Mouse (Mus musculus): ENCODE results near the gene Cdh7. TPM values are rescaled to one million over a fixed set of nuclear protein-coding genes. Genes with fewer than 3 reads are reported as not detected.
A peak's percentile ranks its signal among the peaks of the same experiment; 100 is the strongest.

Gene Cdh7
- polyA plus RNA-seq (2016; fragmentation: Nextera tagmentation; extraction: Ambion mirVana) = 0.59 and 1.1 TPM in 2 replicates

- no peak within 1 kb of the TSS for H3K27ac ChIP-seq
- H3K9me3 ChIP-seq = no peaks in the 10 kb centered on the region
- H3K4me3 ChIP-seq (replicated peaks) = peak within 1 kb of the TSS; percentile 51
- no peak within 1 kb of the TSS; the same call in 1 of the 2 replicates for H3K9ac ChIP-seq (replicated peaks)
- WGBS = under 1% methylated on average over 34 of the region's 35 CpGs
- peaks cover 17% of the 10 kb centered on the region for H3K27me3 ChIP-seq
- no peaks in the 10 kb centered on the region for H3K36me3 ChIP-seq
- no peaks in the 10 kb centered on the region; the same call in 1 of the 2 replicates for H3K4me1 ChIP-seq (replicated peaks)
- H3K4me2 ChIP-seq = peak within 1 kb of the TSS; percentile 94
- ATAC-seq (ENCODE audit: insufficient number of reproducible peaks, insufficient read depth, low FRiP score, low TSS enrichment, low read depth) = peak; percentile 76
Observed at GRCm38 (mm10) chr1:109982064-109982808, at the start of gene Cdh7. TSS of gene Cdh7 (plus strand) at chr1:109982431.

GRCm38 (mm10) chr1:109932674-109933073, 49.6 kb upstream of the Cdh7 start:
- Histone ChIP-seq H3K4me3 (replicated peaks) (no peak overlapping the region), H3K4me1 (replicated peaks) (no peaks in the 10 kb centered on the region), H3K36me3 (no peaks in the 10 kb centered on the region), H3K9ac (replicated peaks) (no peak overlapping the region), H3K27ac (no peak overlapping the region), H3K9me3 (no peaks in the 10 kb centered on the region), H3K4me2 (no peak overlapping the region), H3K27me3 (no peaks in the 10 kb centered on the region)
- 79% methylated on average over 3 of the region's 3 CpGs for WGBS
- ATAC-seq (ENCODE audit: insufficient number of reproducible peaks, insufficient read depth, low FRiP score, low TSS enrichment, low read depth) = no peak

GRCm38 (mm10) chr1:109948571-109948970, 33.7 kb upstream of the Cdh7 start:
- no peak overlapping the region for H3K4me2 ChIP-seq
- H3K27me3 ChIP-seq = no peaks in the 10 kb centered on the region
- no peak overlapping the region for H3K9ac ChIP-seq (replicated peaks)
- no peaks in the 10 kb centered on the region for H3K36me3 ChIP-seq
- H3K27ac ChIP-seq = no peak overlapping the region
- H3K4me1 ChIP-seq (replicated peaks) = no peaks in the 10 kb centered on the region
- no peaks in the 10 kb centered on the region for H3K9me3 ChIP-seq
- ATAC-seq (ENCODE audit: insufficient number of reproducible peaks, insufficient read depth, low FRiP score, low TSS enrichment, low read depth) = no peak
- no peak overlapping the region for H3K4me3 ChIP-seq (replicated peaks)
- WGBS = 79% methylated on average over 2 of the region's 2 CpGs

GRCm38 (mm10) chr1:109971721-109972425, 10.4 kb upstream of the Cdh7 start:
- Histone ChIP-seq H3K4me1 (replicated peaks) (no peaks in the 10 kb centered on the region; the same call in 1 of the 2 replicates), H3K27me3 (no peaks in the 10 kb centered on the region), H3K27ac (no peak overlapping the region), H3K9ac (replicated peaks) (no peak overlapping the region), H3K36me3 (no peaks in the 10 kb centered on the region), H3K4me2 (no peak overlapping the region), H3K9me3 (no peaks in the 10 kb centered on the region), H3K4me3 (replicated peaks) (no peak overlapping the region)
- ATAC-seq (ENCODE audit: insufficient number of reproducible peaks, insufficient read depth, low FRiP score, low TSS enrichment, low read depth) = peak; percentile 52; the same call in 1 of the 2 replicates
- 57% methylated on average over 5 of the region's 5 CpGs for WGBS

- Histone ChIP-seq H3K4me3 (replicated peaks) (no peak overlapping the region), H3K27me3 (no peaks in the 10 kb centered on the region), H3K4me2 (no peak overlapping the region), H3K9me3 (no peaks in the 10 kb centered on the region), H3K36me3 (no peaks in the 10 kb centered on the region), H3K9ac (replicated peaks) (no peak overlapping the region), H3K27ac (no peak overlapping the region), H3K4me1 (replicated peaks) (no peaks in the 10 kb centered on the region; the same call in 1 of the 2 replicates)
- 53% methylated on average over 4 of the region's 4 CpGs for WGBS
- peak; percentile 76; the same call in 1 of the 2 replicates for ATAC-seq (ENCODE audit: insufficient number of reproducible peaks, insufficient read depth, low FRiP score, low TSS enrichment, low read depth)
Observed at GRCm38 (mm10) chr1:109972426-109973015, 9.7 kb upstream of the Cdh7 start.

- peak overlapping the region; percentile 51 for H3K4me3 ChIP-seq (replicated peaks)
- H3K9ac ChIP-seq (replicated peaks) = no peak overlapping the region; the same call in 1 of the 2 replicates
- 2% methylated on average over 38 of the region's 38 CpGs for WGBS
- H3K27me3 ChIP-seq = peaks cover 17% of the 10 kb centered on the region
- H3K9me3 ChIP-seq = no peaks in the 10 kb centered on the region
- peak overlapping the region; percentile 94 for H3K4me2 ChIP-seq
- ATAC-seq (ENCODE audit: insufficient number of reproducible peaks, insufficient read depth, low FRiP score, low TSS enrichment, low read depth) = peak; percentile 77
- no peak overlapping the region for H3K27ac ChIP-seq
- no peaks in the 10 kb centered on the region for H3K36me3 ChIP-seq
- no peaks in the 10 kb centered on the region; the same call in 1 of the 2 replicates for H3K4me1 ChIP-seq (replicated peaks)
Observed at GRCm38 (mm10) chr1:109982809-109983536, 742 bp downstream of the Cdh7 start.

GRCm38 (mm10) chr1:109983537-109983912, 1.3 kb downstream of the Cdh7 start:
- H3K9ac ChIP-seq (replicated peaks) = no peak overlapping the region
- no peaks in the 10 kb centered on the region; the same call in 1 of the 2 replicates for H3K4me1 ChIP-seq (replicated peaks)
- H3K36me3 ChIP-seq = no peaks in the 10 kb centered on the region
- H3K4me2 ChIP-seq = peak overlapping the region; percentile 94
- peaks cover 17% of the 10 kb centered on the region for H3K27me3 ChIP-seq
- no peak overlapping the region for H3K27ac ChIP-seq
- ATAC-seq (ENCODE audit: insufficient number of reproducible peaks, insufficient read depth, low FRiP score, low TSS enrichment, low read depth) = no peak
- 28% methylated on average over 6 of the region's 6 CpGs for WGBS
- H3K9me3 ChIP-seq = no peaks in the 10 kb centered on the region
- H3K4me3 ChIP-seq (replicated peaks) = peak overlapping the region; percentile 51; the same call in 1 of the 2 replicates

- WGBS = 70% methylated on average over 3 of the region's 3 CpGs
- H3K27ac ChIP-seq = no peak overlapping the region
Observed at GRCm38 (mm10) chr1:109984776-109985175, 2.5 kb downstream of the Cdh7 start.

GRCm38 (mm10) chr1:109985468-109985867, 3.2 kb downstream of the Cdh7 start:
- Histone ChIP-seq H3K4me2 (no peak overlapping the region), H3K27me3 (peaks cover 17% of the 10 kb centered on the region), H3K27ac (no peak overlapping the region), H3K4me1 (replicated peaks) (no peaks in the 10 kb centered on the region; the same call in 1 of the 2 replicates), H3K4me3 (replicated peaks) (no peak overlapping the region), H3K9ac (replicated peaks) (no peak overlapping the region), H3K36me3 (no peaks in the 10 kb centered on the region), H3K9me3 (no peaks in the 10 kb centered on the region)
- WGBS = 20% methylated on average over 1 of the region's 1 CpGs
- ATAC-seq (ENCODE audit: insufficient number of reproducible peaks, insufficient read depth, low FRiP score, low TSS enrichment, low read depth) = no peak

More at GRCm38 (mm10) chr1:109984776-109985175, 2.5 kb downstream of the Cdh7 start:
- no peak for ATAC-seq (ENCODE audit: insufficient number of reproducible peaks, insufficient read depth, low FRiP score, low TSS enrichment, low read depth)
- H3K36me3 ChIP-seq = no peaks in the 10 kb centered on the region
- no peaks in the 10 kb centered on the region for H3K9me3 ChIP-seq
- H3K9ac ChIP-seq (replicated peaks) = no peak overlapping the region
- H3K4me2 ChIP-seq = no peak overlapping the region
- peaks cover 17% of the 10 kb centered on the region for H3K27me3 ChIP-seq
- H3K4me1 ChIP-seq (replicated peaks) = no peaks in the 10 kb centered on the region; the same call in 1 of the 2 replicates
- no peak overlapping the region for H3K4me3 ChIP-seq (replicated peaks)

GRCm38 (mm10) chr1:109989541-109989940, 7.3 kb downstream of the Cdh7 start:
- Histone ChIP-seq H3K4me1 (replicated peaks) (no peaks in the 10 kb centered on the region), H3K27me3 (no peaks in the 10 kb centered on the region), H3K4me2 (no peak overlapping the region), H3K27ac (no peak overlapping the region), H3K4me3 (replicated peaks) (no peak overlapping the region), H3K9me3 (no peaks in the 10 kb centered on the region), H3K9ac (replicated peaks) (no peak overlapping the region), H3K36me3 (no peaks in the 10 kb centered on the region)
- no peak for ATAC-seq (ENCODE audit: insufficient number of reproducible peaks, insufficient read depth, low FRiP score, low TSS enrichment, low read depth)
- WGBS = 84% methylated on average over 2 of the region's 2 CpGs

Data from limb, embryonic 12.5 days (tissue).